Mouse (Mus musculus) telencephalon, adult 2 months (tissue): ENCODE results near the gene Serpinb1b.
"Not testable (repeated sequence)": the region's sequence is repeated elsewhere in the genome, so short reads cannot be mapped to it uniquely, and the experiment has no call there.

Experiments used
- DNase-seq: peaks from one replicate; pipeline ENCODE4 v3.0.0-alpha.2; 2011; ENCODE audit warnings: low read depth, low spot score

Serpinb1b gene

GRCm38 (mm10) chr13:33078056-33078705, at the start of gene Serpinb1b:
Gene Serpinb1b, plus strand, starts transcription at chr13:33078575.
- no peak for DNase-seq

DNA sequence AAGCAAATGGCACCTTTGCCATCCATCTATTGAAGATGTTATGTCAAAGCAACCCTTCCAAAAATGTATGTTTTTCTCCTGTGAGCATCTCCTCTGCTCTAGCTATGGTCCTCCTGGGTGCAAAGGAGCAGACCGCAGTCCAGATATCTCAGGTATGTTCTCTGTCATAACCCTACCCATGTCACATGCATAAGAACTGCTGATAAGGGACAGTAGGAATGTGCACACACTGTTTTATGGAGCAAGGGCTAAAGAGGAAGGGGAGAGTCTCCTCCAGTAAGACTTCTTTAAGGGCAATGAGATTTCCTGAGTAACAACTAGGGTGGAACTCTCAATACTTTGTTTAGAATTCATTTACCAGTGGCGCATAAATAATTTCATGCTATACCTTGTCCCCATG, 48.9 kb upstream of the Serpinb1b start:
- DNase-seq = not testable (repeated sequence)

GRCm38 (mm10) chr13:33030281-33030680, 48.1 kb upstream of the Serpinb1b start:
- DNase-seq = no peak

DNA sequence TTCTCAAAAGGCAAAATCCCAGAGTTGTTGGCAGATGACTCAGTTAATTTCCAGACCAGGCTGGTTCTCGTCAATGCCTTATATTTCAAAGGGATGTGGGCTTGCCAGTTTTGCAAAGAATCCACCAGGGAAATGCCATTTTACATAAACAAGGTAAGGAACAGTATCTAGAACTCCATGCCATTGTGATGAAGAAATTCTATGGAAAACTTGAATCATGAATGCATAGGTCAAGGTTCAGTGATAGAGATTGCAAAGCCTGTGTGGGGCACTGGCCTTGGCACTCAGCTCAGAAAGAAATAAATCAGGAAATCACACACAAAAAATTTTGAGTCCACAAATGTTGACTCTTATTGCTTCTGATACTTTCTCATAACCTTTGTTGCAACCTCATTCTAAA, 42.9 kb upstream of the Serpinb1b start:
- no peak for DNase-seq

DNA sequence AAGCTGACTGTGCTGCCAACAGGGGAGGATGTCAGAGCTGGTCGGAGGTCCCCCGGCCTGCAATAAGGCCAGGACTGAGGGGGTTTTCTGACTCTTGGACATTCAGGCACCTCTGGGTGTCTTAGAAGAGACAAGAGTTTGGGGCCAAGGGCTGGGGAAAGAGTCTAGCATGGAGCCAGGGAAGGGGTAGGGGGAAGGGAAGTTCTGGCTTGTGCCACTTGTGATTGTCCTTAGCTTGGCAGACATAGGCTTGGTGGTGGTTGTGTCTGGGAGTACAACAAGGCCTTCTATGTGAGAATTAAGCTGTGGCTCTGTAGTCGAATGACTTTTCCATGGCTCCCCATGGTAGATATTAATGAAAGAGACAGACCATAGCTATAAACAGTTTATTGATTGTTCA, 34.8 kb upstream of the Serpinb1b start:
- no peak for DNase-seq

- no peak for DNase-seq
Measured at GRCm38 (mm10) chr13:33047234-33047633, 31.1 kb upstream of the Serpinb1b start.

DNA sequence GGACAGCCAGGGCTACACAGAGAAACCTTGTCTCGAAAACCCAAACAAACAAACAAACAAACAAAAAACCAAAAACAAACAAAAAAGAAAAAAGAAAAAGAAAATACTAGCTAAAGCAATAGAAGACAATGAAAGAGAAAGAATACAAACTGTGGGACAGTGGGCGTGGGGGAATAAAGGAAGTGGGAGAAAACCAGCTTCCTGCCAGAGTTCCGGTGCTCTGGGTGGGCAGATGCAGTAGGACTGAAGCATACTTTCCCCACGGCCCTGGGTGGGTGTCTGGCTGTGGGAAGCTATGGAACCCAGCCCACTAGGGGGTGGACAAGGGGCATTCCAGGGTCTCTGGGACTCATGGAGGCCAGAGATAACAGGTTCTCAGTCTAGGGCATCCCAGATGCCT, 30.2 kb upstream of the Serpinb1b start:
- no peak for DNase-seq

DNA sequence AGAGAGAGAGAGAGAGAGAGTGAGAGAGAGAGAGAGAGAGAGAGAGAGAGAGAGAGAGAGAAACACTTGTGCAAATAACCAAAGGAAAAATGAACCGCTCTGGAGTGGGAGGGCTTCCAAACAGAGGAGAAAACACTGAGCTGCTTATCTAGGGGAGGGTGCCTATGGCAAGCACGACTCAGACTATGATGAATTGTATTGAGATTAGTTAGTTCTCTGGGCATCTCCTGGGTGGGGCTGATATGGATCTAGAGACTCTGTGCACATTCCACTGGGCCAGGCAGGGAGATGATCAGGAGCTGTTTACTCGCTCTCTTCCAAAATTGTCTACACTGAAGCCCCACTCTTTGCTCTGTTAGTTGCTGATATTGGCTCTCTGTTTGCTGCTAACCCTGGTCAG, 26.7 kb upstream of the Serpinb1b start:
- no peak for DNase-seq

DNA sequence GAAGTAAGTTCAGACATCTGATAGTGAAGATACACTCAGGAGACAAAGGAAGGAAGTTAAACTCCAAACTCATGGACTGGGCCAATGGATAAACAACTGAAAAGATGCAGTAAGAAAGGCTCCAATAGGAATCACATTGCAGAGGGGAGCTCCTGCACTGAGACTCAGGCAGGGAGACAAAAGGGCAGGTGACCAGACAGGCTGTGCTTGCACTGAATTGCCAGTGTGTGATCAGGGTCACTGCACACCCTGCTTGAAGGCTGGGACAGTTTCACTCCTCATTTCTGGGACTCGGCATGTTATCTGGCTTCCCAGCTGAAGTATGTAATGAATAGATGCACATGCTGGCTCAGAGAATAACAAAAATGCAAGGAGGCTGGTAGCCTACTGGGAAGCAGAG, 15.3 kb upstream of the Serpinb1b start:
- no peak for DNase-seq

- DNase-seq = no peak
Measured at GRCm38 (mm10) chr13:33067387-33067977, 10.9 kb upstream of the Serpinb1b start.

- DNase-seq = peak; percentile 55
Measured at GRCm38 (mm10) chr13:33068164-33068563, 10.2 kb upstream of the Serpinb1b start.

- DNase-seq = no peak
Measured at GRCm38 (mm10) chr13:33071776-33072175, 6.6 kb upstream of the Serpinb1b start.

DNA sequence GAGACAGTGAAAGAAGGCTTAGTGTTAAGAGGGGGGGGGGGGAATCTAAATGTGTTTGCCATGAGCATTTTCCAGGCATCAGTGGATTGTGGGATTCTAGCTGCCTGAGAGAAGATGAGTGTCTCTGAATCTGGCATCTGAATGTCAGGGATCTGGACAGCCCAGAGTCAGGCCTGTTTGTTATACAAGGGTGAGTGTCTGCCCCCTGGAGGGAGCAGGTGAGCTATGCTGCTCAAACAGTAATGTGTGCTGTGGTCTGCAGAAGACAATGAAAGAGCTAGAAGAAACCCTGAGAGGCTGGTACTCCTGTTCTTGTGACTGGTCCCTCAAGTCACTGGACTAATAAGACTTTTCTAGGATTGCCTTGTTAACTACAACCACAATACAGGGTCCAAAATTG, 4.3 kb upstream of the Serpinb1b start:
- DNase-seq = no peak

GRCm38 (mm10) chr13:33076247-33076646, 2.1 kb upstream of the Serpinb1b start:
- no peak for DNase-seq

- DNase-seq = no peak
Measured at GRCm38 (mm10) chr13:33077026-33077685, 1.2 kb upstream of the Serpinb1b start.

DNA sequence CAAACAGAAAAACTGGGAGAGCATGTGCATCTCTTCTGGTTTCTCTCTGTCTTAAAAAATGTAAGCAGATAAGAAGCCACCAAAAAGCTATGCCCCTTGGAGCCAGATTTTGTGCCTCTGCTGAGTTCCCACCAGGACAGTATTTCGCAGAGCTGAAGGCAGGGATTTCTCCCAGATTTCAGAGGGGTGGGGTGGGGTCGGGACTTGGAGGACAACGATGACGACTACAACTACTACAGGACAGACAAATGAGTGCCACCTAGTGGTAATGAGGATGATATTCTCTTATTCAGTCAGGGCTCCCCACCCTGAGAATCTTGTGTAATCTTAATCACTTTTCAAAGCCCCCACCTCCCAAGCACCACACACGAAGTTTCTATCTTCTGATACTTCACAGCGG, 1.0 kb downstream of the Serpinb1b start:
- no peak for DNase-seq

- DNase-seq = no peak
Measured at GRCm38 (mm10) chr13:33080356-33080755, 2.0 kb downstream of the Serpinb1b start.

- no peak for DNase-seq
Measured at GRCm38 (mm10) chr13:33083834-33084233, 5.5 kb downstream of the Serpinb1b start.

GRCm38 (mm10) chr13:33084975-33085694, 6.8 kb downstream of the Serpinb1b start:
- DNase-seq = no peak

DNA sequence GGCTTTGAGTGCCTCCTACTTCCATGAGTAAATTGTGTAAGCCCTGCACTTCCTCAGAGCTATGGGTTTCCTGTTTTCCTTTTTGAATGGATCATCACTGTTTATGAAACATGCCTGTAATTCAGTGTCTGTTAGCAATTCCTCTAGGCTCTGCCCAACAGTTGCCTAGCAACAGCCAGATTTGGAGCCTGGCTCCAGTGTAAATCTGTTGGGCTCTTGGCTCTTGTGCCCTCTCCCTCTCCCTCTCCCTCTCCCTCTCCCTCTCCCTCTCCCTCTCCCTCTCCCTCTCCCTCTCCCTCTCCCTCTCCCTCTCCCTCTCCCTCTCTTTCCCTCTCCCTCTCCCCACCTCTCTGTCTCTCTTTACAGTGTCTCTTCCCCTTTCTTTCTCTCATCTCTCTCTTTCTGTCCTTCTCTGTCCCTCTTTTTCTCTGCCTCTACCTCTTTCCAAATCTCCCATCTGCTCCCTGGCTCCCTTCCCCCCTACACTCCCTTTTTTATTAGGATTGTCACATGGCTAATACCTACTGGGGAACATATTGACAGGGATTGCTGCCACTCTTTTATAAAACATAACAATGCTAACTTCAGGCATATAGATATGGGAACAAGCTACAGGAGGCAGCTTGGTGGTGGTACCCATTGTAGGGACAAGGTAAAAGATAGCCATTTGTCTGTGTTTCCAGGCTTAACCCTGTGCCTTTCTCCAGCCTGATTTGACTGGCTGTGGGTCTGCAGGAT, 7.5 kb downstream of the Serpinb1b start:
- peak; percentile 83 for DNase-seq

- DNase-seq = no peak
Measured at GRCm38 (mm10) chr13:33089566-33089965, 11.2 kb downstream of the Serpinb1b start.

DNA sequence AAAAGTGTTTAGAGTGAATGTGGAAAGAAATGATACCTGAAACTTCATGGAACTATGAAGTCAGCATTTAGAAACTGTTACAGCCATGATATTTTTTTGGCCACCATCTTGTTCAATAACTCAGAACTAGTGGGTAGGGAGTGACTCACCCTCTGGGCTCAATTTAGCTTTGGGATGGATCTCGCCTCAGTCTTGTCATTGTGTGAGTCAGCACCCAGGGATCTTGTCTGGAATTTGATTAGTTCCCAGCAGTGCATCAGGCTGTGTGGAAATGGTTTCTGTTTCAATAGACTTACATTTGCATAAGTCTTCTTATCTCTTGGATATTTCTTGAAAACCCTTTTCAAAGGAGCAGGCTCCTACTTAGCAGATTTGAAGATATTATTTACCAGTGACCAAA, 12.2 kb downstream of the Serpinb1b start:
- DNase-seq = peak; percentile 74
